Mouse (Mus musculus) lung, postnatal 25 days (tissue): ENCODE results near the gene Gdpd1.
"Not testable (repeated sequence)": the region's sequence is repeated elsewhere in the genome, so short reads cannot be mapped to it uniquely, and the experiment has no call there.

Source experiments
- DNase-seq: peaks from one replicate; pipeline ENCODE4 v3.0.0; 2022; ENCODE audit warnings: low spot score

Gene Gdpd1

GRCm38 (mm10) chr11:87026096-87026875 is 47.6 kb downstream of the Gdpd1 start:
- peak; percentile 79 for DNase-seq

DNA sequence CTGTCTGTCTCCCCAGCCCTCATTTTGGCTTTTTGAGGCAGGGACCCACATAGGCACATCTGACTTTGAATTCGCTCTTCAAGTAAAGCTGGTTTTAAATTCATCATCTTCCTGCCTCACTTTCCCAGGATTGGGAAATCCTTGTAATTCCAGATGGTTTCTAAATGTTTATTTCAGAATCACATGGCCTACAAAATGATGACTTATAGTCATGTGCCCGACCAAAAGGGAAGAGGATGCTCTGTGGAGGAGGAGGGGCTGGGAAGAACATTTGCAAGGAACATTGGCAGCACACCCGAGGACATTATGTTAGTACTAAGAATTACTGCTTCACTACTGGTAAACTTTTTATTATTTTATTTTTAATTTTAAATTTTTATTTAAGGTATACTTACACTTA is 48.5 kb downstream of the Gdpd1 start:
- DNase-seq = peak; percentile 63

DNA sequence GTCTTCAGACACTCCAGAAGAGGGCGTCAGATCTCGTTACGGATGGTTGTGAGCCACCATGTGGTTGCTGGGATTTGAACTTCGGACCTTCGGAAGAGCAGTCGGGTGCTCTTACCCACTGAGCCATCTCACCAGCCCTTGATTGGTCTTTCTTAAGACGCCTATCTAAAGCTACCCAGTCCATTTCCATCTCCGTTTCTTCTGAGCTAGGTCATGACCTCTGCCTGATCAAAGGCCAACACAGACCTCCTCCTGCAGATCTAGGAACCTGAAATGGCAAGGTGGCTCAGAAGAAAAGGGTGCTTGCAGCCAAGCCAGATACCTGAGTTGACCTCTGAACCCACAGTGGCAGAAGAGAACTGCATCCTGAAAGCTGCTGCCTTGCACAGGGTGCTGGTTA is 50.6 kb downstream of the Gdpd1 start:
- DNase-seq = not testable (repeated sequence)

DNA sequence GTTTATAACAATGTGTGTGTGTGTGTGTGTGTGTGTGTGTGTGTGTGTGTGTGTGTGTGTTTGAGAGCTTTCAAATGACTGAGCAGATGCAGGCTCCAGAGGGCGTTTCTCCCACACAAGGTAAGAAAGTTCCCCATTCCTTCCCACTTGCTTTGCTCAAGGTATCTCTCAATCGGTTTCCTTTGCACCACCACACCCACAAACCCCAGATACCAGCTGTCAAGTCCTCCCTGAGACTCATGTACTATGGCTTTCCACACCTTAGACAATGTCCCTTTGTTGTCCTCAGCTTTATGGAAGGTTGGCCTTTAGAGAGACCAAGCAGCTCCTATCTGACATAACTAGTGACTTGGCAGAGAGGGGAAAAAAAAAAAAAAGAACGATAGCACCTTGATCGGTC is 51.1 kb downstream of the Gdpd1 start:
- DNase-seq = no peak

GRCm38 (mm10) chr11:87021551-87021950 is 52.3 kb downstream of the Gdpd1 start:
- no peak for DNase-seq

DNA sequence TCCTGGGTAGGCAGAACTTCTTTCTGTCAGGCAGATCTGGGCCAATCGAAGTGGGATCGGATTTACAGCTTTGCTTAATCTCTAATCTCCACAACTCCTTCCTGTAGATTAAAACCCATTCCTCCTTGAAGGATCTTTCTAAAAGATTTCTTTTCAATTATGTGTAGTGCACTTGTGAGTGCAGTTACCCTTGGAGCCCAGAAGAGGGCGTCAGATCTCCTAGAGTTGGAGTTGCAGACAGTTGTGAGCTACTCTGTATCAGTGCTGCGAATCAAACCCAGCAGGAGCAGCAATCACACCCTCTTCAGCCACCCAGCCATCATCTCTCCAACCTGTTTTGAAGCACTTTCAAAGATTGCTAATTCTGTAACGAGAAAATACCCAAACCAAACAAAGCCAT is 53.4 kb downstream of the Gdpd1 start:
- no peak for DNase-seq

DNA sequence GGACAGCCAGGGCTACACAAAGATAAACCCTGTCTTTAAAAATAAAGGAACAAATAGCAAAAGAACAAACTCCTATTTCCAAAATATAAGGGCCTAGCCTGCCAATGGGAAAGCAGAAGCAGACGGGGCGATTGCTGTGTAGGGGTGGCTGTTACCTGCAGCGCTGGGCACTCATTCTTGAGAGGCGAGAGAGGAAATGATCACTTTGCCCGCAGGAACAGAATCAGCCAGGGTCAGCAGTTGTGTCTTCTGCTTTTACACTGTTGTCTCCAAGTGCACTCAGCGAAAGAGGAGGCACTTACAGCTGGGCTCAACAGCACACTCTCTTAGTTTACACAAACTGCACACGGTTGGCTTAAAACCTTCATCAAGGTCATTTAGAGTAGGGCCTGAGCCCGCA is 54.4 kb downstream of the Gdpd1 start:
- no peak for DNase-seq

DNA sequence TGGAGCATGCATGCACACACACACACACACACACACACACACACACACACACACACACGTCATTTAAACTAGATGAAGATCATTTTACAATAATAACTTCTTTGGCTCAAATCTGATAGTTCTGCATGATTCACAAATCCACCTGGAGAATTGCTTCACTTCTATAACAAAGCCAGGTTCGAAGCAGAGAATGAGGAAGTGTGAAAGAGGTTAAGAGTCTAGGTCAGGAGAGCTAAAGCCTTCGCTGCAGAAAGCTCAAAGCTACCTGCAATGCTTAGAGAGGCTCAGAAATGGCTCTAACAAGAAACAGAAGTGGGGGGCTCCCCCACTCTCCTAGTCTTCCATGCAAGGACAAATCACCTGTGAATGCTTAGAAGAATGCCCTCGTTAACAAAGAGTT is 55.8 kb downstream of the Gdpd1 start:
- DNase-seq = no peak

DNA sequence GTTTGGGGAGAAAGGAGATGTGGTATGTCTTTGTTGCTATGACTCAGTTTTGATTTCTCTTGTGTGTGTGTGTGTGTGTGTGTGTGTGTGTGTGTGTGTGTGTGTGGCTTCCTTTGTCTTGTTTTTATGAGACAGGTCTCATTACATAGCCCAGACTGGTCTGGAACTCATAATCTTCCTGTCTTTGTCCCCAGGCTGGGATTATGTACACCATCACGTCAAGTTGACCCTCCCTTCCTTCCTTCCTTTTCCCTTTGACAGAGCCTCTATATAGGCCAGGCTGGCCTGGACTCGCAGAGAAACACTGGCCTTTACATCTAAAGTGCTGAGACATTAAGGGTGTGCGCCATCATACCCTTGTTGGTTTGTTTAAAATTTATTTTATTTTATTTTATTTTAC is 58.2 kb downstream of the Gdpd1 start:
- peak; percentile 69 for DNase-seq

GRCm38 (mm10) chr11:87010476-87010875 is 63.4 kb downstream of the Gdpd1 start:
- DNase-seq = peak; percentile 85

DNA sequence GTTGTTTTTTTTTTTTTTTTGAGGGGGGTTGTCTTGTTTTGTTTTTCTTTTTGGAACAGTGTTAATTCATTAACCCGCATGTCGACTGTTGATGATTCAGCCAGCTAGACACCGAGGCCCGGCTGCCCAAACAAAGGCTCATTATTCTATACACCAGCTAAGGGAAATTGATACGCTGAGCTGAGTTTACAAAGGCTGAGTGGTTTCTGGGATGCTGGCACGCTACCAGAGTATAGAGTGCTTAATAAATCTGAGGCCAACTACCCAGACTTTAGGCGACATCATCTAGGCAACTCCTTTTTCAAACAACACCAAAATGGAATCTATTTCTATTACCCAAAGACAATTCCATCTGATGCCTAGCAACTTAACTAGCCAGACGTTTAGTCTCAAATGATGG is 66.5 kb downstream of the Gdpd1 start:
- no peak for DNase-seq

- no peak for DNase-seq
Observed at GRCm38 (mm10) chr11:87004960-87005755, 68.7 kb downstream of the Gdpd1 start.

GRCm38 (mm10) chr11:87002078-87002829 is 71.6 kb downstream of the Gdpd1 start:
- no peak for DNase-seq

GRCm38 (mm10) chr11:87001217-87001616 is 72.6 kb downstream of the Gdpd1 start:
- no peak for DNase-seq

GRCm38 (mm10) chr11:86996266-86996665 is 77.6 kb downstream of the Gdpd1 start:
- DNase-seq = no peak

DNA sequence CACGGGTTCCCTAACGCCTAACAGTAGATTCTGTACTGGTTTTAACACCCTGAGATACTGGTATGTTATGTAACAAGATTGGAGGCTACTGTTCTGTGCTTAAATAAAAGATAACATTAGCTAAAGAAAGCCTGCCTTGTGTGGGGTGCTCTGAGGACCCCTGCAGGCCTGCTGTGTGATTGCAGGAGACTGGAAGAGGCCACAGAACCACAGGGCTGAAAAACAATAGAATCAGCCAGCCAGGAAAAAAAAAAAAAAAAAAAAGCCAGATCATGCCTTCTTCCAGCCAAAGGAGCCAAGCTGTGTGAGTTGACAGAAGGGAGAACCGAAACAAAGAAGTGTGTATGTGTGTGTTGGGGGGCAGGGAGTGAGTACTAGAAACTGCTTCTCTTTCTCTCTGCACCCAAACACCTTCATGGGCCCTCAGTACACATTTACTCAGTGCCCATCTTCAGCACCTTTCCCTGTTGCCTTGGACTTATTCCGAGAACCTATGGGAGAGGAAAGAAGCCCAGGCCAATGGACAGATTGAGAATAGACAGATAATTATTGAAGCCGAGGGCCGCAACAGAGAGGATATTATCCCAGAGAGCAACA is 78.1 kb downstream of the Gdpd1 start:
- DNase-seq = peak; percentile 84

DNA sequence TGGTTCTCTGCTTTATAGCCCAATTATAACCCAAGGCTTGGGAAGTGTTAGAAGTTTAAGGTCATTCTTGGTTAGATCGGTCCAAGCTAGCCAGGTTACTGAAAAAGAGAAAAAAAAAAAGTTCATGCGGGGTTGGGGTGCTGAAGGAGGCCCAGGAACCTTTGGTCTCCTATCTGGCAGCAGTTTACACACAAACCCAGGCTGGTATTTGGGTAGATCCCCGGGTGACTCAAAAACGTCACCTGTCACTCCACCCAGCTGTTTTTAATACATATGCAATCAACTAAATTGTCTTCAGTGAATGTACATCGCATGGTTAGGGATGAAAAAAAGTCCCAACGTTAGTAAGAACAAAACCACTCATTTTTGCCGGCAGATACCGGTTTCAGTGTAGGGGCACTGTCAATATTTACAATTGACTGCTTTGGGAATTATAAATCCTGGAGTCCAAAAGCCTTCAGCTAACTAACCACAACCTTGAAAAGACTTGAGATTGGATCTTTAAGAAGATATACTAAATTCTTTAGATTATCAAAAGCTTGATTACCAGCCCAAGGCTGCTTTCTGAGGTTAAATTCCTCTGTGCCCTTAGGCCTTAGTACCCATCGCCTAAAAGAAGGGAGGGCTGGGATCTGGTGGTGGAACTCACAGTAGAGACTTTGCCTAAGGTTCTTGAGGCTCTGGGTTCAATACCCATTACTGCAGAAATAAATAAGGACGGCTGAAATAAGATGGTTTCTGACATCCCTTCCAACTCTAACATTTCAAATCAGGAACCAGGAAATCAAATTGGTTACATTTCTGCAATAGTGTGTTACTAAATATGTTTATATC is 78.9 kb downstream of the Gdpd1 start:
- DNase-seq = no peak

- DNase-seq = no peak
Observed at GRCm38 (mm10) chr11:86994330-86994729, 79.5 kb downstream of the Gdpd1 start.

DNA sequence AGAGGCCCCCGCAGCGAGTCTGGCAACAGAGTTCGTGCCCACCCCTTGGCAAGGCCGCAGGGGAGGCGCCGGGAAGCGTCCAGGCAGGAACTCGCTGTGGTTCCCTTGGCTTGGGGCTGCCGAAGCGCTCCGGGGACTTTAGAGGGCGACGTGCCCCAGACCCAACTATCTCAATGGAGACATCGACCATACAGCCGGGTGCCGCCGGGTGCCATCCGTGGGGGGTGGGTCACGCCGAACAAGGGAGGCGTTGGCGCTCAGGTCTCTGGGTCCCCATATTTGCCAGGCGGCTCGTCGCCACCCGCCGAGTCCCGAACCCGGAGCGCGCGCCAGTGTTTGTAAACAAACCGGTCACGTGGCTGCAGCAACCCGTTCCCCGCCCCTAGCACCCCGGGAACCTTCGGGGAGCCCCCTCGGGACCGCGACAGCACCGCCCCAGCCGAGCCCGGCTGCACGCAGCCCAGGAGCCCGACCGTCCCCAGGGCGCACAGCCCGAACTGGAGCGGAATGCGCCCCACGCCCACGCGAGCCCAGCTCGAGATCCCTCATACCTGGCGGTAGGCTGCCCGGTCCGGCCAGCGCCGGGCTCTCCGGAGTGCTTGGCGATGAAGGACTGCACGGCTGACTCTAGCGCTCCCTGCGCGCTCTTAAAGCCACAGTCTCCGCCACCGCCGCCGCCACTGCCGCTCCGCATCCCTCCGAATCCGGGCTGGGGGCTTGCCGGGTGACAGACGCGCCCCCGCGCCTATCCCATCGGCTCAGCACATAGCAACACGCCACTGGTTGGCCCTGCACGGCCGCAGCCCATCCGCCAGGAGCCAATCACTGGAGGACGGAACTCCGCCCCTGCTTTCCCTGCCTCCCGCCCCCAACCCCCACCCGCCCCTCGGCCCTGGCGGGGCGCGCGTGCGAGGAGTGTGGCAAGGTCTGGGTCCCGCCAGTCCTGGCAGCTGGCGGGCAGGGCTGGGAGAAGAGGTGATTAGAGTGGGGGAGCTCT is 80.5 kb downstream of the Gdpd1 start, which contains the start of gene Ypel2:
TSS of gene Ypel2 (minus strand) at position 667 of the 997 bp plus-strand sequence.
- DNase-seq = peak; percentile 97

- no peak for DNase-seq
Observed at GRCm38 (mm10) chr11:86992461-86992988, 81.3 kb downstream of the Gdpd1 start.
